Mouse (Mus musculus): ENCODE measurements at regions not wholly inside any gene's neighbourhood (a gene's known extent, or its start where the extent isn't known, plus 50 kb on each side); places are given as distances from the start of the nearest gene placed in this dataset.

DNA sequence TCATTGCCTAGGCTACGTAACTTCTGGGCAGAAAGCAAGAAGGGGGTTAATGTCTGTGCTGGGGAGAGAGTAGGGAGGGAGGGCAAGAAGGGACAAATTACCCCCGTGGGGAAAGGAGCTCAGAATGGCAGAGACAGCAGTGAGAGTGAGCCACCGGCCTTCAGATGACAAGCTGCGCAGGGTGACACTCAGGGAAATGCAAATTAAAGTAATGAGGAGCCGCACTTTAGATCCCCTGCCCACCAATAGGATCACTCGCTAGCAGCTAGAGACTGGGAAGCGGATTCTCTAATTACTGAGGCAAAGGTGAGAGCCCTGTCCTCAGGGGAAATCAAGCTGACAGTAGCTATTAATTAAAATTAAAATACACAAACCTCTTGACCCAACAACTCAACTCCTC, 202.5 kb downstream of the Arhgef10l start:
- no peak for DNase-seq

DNA sequence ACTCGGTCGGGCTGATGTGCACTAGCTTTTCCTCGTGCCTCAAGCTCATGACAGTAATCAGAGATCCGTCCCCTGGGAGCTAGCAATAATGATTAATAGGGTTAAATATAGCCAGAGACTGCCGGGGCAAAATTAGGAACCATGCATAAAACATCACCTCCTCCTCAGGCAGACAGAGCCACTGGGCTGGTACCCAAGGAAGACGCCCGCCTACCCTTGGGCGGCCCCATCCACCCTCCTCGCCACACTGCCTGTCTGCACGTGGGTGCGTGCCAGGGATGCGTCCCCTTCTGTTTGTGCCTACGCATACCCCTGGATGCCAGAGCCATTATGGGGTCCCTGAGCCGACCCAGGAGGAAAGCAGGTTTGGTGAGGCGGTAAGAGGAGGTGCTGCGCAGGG, 204.5 kb downstream of the Arhgef10l start:
- DNase-seq, result no peak

DNA sequence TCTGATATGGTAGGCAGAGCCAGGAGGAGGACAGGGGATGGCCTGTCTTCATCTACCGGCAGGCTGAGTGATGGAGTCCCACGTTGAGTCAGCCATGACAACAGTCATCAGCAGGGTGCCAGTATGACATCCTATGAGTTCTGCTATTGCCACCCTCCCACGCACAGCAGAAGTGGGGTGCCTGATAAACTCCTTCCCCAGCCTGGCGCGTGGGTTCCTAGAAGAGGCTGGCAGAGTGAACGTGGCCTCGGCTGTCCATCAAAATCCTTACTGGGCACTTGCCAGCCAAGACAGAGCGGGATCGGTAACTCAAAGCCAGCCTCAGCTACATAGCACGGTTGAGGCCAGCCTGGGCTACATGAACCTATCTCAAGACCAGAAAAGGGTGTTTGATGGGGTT, 202.5 kb upstream of the Igsf21 start:
- no peak for DNase-seq

DNA sequence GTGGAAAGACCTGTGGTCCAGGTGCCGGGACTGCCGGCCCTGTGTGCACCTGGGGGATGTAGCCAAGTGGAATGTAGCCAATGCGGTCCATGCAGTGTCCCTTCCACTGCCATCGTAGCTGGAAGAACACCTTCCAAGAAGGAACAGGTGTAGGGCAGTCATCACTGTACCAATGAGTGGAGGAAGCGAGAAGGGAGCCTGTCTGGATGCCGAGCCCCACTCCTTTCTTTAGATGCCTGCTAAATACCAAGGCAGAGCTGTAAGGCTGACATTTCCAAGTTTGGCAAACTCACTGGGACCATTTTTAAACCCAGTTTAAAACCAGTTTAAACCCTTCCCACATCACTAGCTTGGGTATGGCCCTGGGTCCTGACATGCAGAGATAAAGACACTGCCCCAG, 199.9 kb upstream of the Igsf21 start:
- DNase-seq, result no peak

DNA sequence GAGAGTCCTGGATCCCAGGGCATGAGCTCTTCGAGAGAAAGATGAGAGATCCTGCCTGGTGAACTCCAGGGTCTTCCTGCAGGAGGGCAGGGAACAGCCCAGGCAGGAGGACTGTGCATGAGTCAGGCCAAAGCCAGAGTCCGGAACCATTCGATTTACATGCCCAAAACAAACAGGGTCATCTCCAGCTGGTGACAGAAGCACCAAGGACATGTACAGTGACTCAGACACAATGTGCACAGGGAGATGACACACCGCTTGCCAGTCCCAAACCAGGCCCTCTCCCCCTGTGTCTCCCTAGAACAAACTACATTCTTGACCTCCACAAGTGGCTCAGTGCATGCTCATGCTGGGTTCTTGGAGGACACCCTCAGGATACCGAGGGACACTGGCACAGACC, 199.3 kb upstream of the Igsf21 start:
- no peak for DNase-seq

DNA sequence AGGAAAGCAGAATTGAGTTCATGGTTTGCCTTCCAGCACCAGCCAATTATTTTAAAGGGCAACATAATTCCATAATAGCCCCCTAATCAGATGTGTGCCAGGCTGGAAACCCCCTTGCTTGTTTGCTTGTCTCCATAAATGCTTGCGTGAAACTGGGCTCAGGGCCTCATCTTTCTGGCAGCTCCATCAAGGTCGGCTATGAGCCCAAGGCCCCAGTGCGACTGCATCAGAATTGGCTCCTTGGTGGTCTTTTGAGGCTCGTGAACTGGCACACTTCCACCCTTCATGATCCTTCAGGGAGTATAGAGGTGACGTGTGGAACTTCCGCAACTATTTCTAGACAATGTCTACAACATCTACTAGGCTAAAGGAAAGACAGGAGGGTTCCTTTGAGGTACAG, 196.6 kb upstream of the Igsf21 start:
- no peak for DNase-seq

DNA sequence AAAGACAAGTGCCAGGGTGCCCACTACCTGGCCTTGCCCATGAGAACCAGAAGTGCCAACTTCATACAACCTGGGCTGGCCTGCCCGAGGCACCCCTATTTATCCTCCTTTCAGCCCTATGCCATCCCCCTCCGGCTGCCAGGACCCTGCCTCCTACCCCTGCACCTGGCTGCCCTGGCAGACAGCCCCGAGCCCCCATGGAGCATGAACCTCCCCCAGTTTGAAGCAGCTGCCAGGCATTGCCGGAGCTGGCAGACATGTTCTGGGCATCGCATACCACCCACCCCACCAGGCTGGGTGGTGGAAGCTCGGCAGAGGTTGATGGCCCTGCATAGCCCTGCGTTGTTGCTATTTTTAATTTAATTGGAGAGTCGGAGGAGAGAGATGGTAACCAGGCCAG, 195.2 kb upstream of the Igsf21 start:
- DNase-seq, result no peak

DNA sequence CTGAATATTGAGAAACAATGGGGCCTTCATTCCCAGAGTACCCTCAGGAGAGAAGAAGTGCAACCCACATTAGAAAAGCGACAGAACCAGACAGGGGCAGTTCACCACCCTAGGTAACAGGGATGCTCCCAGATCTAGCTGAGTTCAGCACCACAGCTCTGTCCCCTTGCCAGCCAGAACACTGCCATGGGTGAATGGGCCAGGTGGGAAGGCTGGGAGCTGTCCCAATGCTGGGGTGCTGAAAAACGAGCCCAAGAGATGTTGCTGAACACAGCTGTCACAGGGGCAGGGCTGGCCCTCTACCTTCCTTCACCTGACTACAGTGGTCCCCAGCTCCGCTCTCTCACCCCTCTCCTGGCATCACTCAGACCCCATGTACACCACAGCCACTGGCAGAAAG, 193.3 kb upstream of the Igsf21 start:
- no peak for DNase-seq

DNA sequence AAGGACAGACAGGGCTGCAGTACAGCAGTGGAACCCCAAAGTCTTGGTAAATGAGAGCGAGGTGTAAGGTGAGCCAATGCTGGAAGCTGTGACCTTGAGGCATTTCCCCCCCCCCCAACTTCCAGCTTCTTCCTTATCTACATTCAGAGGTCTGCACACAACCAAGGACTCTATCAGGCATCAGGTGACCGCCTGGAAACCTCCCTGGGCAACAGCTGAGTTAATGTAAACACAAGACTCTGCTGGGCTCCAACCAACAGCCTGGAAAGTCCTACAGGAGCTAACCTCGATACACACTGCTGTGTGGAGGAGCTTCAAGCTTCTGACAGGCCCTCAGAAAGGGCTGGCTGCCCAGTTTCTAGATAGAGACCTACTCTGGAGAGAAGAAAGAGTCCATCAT, 189.4 kb upstream of the Igsf21 start:
- no peak for DNase-seq

DNA sequence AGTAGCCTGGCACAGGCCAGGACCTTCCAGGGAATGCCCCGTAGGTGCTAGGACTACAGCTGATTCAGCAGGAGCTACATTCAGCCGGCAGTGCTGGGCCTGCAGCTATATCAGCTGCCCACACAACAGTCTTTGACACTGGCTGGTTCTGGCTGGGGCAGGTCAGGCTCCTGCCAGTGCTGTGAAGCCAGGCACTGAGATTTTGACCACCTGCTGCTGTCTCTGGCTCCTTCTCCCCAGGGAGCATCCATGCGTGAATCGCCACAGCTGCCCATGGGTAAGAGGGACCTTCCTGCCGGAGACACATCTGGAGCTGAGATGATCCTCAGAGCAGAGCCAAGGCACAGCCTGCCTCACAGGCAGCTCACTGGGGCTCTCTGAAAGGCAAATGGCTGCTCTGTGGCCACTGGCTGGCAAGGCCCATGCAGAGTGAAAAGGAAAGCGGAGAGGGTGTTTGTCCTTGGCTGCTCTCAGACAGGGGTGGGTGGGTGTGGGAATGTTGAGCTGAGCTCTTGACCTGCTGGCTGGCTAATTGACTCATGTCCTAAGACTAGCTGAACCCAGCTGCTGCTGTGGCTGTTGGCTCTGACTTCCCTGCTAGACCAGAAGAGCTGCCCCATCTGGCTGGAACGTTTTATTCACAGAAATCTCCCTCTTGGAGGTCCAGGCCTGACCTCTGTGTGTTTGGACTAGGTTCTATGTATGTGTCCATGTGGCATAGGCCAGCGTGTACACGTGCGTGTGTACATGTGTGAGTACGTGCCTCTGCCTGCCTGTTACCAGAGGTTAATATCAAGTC, 187.4 kb upstream of the Igsf21 start:
- DNase-seq, result no peak

DNA sequence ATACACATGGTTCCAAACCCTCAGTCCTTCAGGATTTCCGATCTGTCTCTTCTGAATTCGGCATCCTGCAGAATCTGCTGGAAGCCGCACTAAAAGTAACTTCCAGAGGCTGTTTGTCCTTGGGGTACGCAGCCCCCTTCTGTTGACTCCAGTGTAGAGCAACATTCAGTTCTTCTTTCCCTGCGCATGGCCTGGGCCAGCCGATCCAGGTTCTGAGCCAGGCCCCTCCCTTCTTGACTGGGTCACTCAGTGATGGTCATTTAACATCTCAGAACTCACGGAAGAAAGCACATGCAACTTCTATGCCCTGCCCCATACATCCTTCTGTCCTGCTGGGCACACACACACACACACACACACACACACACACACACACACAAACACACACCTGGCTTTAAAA, 185.5 kb upstream of the Igsf21 start:
- DNase-seq, result no peak

DNA sequence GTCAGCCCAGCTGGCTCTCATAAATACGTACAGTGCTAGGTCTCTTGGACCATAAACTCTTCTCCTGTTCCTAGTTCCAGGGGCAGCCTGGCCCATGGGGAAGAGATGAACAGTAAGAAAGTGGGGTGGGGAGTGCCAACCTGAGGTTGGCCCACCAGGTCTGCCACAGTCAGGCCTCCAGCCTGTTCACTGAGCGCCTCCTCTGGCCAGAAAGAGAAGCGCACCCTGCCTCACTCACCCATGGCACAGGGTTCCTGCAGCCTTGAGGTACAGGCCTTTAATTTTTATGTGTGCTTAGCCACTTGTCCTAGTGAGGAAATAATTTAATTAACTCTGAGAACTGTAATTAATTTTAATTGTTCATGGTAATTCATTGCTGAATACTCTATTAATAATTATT, 180.5 kb upstream of the Igsf21 start:
- DNase-seq, result no peak

DNA sequence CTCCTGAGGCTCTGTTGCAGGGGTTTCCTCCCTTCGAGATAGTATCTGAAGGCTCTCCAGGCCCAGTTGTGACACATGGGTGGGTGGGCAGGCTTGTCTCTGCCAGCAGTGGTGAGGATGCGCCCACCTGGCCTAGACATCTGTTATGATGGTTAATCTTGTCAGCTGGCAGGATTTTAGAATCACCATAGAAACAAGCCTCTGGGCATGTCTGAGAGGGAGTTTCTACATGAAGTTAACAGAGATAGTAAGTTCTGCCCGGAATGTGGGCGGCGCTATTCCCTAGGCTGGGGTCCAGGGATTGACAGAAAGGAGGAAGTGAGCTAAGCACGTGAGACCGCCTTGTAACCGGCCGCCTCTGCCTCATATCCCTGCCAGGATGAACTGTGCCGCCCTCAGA, 177.2 kb upstream of the Igsf21 start:
- DNase-seq, result no peak

DNA sequence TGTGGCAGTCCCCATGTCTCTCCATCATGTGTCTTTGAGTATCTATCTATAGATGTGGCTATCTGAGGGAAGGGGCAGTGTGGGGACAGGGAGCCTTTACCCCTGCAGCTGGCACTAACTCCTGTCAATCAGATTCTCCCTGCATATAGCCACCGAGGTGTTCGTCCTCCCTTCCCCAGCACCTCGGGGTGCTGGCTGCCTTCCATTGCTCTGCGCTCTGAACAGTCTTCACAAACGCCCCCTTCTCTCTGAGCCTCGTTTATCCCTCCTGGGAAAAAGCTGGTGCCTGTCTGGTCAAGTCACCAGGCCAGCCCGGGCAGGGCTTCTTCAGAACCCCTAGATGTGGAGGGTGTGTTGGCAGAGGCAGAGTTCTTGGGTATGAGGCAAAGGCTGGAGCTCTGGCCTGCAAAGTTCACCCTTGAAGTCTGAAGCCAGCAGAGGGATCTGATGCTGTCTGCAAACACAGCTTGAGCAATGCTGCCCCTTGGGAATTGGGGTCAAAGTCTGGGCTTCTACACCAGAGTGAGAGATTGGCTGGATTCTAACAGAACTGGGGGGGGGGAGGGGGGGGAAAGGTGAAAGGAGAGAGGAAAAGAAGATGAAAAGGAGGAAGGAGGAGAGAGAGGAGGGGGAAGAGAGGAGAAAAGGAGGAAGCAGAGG, 175.5 kb upstream of the Igsf21 start:
- no peak for DNase-seq

DNA sequence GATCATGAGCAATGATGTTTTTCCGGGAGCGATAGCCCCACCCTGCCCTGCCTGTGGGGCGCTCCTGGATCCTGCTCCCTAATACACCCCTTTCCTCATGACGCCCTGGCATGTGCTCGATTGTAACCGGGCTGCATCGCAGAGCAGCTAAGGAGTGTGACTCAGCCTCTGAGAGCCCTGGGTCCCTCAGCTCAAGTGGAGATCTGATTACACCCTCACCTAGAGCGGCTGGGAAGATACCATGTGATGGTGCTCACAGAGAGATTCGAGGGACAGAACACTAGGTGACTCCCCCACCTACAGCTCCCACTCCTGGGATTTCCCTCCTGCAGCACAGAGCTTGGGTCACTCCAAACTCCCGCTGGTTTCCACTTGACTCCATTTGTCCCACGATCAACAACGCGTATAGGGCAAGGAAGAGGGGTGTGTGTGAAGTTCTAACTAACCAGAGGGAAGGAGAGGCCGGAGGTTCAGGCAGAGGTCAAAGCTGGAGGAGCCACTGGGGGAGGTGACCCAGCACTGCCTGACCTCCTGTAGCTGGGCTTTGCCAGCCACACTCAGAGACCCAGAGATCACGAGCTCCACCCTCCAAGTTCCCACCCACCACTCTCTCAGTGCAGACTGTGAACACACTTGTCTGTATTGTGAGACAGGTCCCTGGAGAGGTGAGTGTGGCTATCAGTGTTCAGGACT, 173.3 kb upstream of the Igsf21 start:
- DNase-seq, result no peak

DNA sequence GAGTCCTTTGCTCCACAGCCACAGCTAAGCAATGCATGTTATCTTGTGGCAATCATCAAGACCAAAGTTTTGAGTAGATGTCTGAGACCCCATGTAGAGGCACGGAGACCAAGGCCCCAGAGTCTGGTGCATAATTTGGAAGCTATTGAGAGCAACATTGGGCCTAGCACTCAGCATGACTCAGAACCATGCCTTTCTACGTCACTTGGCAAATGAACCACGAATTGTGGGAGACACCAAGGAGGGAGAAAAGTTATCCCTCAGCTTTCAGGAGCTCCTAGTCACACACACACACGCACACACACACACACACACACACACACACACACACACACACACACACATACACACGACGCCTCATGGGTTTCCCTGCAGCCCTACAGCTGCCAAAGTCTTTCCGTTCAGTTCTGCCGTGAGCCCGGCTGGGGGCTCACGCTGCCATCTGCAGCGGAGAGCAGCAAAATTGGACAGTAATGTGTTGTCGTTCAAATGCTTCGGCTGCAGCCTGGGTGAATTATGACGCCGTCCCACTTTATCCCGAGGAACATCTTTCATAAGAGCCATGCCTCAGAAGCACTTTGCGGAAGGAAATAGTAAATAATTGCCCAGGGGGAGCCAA, 165.8 kb upstream of the Igsf21 start:
- no peak for DNase-seq

DNA sequence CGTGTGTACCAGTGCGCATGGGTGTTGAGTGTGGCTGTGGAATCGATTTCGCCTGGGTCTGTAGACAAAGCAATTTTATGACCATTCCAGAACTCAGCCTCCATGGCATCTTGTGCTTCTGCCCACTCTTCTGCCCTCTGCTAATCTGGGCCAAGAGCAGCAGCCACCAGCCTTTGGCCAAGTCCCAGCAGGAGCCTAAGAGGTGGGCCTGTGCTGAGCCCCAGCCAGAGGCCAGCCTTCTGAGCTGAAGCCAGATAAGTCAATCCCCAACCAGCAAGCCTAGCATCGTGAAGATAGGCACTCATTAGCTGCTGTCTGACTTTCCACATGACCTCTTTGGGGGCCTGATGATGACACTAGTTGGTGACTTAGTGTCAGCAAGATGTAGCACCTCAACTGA, 161.9 kb upstream of the Igsf21 start:
- no peak for DNase-seq

DNA sequence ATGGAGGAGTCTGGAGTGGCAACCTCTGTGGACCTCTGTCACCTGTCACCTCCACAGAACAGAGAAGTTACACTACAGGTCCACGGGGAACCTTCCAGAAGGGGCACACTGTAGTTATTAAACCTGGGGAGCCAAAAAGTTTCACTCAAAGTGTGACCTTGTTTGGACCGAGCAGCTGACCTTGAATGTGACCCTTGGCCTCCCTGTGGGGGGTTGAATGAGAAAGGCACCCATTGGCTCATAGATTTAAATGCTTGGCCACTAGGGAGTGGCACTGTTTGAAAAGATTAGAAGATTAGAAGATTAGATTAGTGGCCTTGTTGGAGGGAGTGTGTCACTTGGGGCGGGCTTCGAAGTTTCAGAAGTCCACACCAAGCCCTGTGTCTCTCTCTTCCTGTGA, 160.3 kb upstream of the Igsf21 start:
- DNase-seq, result no peak

DNA sequence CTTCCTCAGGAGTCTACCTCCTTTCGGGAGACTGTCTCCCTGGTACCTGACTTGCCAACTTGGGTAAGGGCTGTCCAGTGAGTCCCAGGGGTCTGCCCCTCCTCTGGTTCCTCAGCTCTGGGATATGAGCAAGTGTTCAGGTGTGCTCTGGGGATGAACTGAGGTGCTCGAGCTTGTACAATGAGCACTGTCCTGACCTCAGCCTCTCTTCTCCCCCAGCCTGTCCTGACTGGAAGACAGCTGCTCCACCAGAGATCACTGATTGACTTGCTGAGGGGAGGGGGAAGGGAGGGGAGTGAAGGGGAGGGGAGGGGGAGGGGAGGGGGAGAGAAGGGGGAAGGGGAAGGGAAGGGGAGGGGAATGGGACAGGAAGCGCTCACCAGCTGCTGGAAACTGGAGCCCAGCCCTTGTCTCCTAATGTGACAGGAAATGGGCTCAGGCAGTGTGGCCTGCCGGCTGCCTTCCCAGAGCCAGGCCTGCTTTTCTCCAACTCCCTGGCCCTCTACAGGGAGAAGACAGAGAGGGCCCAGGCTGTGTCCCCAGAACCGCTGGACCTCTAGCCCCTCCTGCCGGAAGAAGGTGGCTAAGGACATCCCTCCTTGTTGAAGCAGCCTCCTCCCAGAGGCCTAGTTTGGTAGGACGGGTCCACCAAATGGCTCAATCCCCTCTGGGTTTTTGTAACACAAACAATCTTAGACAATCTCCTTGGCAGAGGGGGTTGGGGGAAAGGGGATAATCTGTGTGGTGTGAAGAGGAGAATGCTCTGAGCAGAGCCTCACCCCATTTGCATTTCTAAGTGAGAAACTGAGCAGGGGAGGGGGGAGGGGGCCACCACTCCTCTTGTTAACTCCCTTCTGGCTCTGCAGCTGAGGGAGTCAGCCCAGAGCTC, 159.7 kb upstream of the Igsf21 start:
- DNase-seq, result no peak

DNA sequence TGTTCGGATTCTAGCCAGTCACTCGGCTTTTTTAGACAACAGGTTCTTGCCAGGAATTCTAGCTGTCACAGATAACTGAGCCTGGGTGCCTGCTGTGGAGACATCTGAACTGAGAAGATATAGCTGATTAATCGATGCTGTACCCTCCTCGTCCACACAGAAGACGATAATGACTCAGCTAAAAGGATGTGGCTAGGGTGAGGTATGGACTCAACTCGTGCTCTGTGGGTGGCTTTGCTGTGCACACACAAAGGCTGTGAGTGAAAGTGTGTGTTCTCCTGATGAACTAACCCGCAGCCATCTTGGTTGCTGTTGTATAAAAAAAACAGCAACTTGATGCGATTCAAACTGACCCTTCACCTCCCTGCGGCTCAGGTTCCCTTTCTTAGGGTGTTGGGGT, 158.8 kb upstream of the Igsf21 start:
- no peak for DNase-seq

DNA sequence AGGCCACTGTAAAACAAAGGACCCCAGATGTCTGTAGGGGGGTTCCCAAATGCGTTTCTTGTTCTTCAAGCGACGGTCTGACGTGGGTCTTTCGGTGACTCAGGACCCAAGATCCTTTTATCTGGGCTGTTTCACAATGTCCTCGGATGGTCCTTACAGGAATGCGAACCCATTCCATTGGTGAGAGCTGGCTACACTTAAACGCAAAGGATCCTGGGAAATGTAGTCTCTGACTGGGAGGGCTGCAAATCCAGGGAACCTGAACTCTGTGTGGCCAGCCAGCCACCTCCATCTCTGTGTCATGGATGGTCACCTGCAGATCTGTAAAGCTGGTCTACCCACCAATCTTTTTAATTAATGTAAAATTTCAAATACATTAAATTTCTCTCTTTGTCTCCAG, 156.5 kb upstream of the Igsf21 start:
- DNase-seq, result no peak

DNA sequence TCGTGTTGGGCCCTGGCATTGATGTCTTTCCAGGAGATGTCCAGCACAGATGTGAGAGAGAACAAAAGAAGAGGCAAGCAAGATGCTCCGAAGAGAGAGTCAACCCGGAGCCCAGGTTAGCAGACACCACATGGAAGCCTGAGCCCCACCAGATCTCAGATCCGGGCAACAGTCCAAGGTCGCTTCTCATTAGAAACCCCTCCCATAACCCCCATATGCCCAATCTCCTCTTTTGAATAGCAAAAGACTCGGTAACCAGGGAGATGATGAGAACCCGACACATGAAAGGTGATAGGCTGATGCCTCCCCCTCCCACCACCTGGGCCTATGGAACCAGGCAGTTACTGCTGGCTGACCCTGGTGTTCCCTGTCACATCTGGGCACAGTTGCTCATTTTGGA, 155.7 kb upstream of the Igsf21 start:
- no peak for DNase-seq

DNA sequence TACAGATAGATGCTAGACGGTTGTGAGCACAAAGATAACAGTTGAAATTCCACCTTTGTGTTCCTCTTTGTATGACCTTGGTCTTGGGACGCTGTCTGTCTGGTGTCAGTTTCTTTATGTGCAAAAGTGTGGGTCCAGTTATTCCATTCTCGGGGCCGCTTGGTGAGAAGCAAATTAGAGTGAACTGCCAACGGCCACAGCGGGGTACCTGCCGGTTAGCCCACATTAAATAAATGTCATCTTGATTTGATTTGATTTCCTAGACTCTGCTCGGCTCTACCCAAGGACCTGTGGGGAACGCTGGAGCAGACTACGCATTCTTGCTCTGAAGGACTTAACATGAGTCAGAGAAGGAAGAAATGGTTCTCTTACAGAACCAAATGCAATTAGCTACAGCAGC, 155.0 kb upstream of the Igsf21 start:
- DNase-seq, result no peak

All from cerebellum, adult 11 months (tissue).